Mouse (Mus musculus) spleen, postnatal 14 days (tissue): Measurements from ENCODE around the gene Gipr.
A peak's percentile ranks its signal among the peaks of the same experiment; 100 is the strongest.

Experiments
- DNase-seq, 2 experiments: peaks; one replicate each; pipeline ENCODE4 v3.0.0; 2021 to 2022; ENCODE audit warnings: low spot score in 2 of 2

Gene Gipr

DNA sequence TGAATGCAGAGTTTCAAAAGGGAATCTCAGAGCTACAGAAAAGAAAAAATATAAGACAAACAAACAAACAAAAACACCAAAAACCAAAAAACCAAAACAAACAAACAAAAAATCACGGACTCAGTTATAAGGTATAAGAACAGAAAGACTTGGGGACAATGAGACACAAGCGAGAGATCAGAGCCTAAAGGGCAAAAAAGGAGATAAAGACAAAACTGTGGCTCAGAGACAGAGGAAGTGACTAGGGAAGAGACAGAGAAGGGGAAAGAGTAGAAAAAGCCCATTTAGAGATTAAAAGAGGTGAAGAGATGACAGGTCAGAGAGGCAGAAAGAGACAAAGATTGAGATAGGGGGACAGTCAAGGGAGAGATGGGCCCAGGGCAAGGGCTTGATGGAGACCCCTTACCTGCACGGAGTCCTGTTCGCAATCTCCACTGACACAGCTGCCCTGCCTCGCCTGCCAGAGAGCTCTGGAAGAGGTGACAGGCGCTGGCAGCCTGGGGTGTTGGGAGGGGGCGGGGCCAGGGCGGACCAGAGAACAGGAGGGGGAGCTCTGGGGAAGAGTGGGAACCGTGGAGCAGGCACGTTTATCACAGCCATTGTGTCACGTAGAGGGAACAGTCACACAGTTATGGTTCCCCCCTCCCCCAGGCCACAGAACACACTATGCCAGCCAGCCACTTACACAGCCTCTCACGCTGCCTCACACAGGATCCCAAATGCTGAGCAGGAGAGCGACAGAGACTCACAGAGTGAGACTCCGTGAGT is at the start of gene Gipr:
Gene Gipr, minus strand, starts transcription at position 472 of the 768 bp plus-strand sequence.
- DNase-seq, result no peak

DNA sequence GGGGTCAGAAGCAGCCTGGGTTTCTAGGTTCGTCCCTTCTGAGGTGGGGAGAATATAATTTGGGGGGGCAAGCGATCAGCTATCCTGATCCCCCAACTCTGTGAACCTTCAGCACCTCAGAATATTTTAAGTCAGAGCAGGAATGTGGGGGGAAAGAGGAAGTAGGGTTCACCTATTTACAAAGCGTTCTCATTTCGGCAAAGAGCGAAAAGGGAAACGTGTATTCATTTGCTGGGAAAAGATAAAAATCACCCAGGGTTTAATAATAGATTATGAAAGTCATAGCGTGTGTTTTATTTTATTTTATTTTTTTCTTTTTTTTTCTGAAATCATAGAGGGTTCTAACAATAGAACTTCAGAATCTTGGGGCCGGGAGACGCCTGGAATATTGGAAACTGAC is 49.0 kb upstream of the Gipr start:
- DNase-seq, result no peak

DNA sequence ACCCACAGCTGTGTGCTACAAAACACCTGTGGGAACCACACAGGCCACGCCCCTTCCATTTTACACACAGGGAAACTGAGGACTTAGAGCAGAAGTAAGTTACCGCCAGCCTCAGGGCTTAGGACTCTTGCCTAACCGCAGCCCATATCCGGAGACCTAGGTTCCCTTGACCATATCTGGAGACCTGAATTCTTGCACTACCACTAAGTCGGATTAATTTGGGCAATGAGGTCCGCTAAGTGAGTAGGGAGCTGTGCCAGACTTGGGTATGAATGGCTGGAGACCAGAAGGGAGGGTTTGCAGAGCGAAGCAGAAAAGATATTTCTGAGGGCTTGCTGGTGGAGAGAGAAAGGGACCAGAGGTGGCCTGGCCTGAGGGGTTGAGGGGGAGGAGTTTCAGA is 48.4 kb upstream of the Gipr start:
- no peak for DNase-seq

DNA sequence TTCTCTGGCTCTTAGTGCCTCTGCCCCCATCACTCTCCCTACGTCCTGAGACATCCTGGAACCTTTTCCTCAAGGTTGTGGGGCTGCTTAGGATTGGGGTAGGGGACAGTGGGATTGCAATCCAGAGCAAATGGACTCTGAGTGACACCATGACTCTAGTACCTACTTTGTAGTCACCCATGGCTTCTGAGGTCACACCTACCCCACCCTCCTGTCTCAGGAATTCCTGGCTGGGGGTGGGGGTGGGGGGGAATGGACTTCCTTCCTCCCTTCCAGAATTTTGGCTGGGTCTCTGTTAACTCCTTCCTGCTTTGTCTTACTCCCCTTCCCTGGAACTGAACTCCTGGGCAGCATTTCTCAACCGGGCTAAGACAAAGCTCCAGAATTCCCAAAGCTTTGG is 47.5 kb upstream of the Gipr start:
- DNase-seq, result no peak

DNA sequence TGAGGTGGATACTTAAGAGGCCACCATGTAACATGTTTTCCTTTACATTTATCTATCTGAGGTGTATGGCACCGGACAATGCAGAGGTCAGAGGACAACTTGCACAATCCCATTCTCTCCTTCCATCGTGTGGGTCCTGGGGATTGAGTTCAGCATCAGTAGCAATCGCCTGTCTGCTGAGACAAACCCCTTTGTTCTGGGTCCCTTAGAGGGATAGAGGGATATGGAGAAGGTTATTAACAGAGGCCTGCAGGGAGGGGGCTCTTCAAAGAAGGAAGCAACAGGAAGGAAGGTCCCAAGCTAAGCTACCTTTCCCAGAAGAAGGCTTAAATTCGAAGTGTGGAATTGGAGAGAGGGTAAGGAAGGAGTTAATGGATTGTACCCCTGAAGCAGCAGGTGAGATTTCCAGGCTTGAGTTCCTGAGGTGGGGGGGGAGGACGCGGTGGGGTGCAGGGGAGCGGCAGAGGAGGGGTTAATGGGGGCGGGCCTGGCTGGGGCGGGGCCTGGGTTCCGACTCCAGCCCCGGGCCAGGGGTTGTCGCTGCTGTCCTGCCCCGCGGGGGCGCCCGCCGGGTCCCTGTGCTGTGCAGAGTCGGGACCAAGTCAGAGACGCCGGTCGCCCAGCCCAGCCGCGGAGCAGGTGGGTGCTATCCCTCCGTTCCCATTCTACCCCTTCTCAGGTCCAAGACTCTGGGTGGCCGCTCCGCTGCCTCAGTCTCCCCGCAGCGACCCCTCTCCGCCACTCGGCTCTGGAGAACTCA is 46.2 kb upstream of the Gipr start, which contains the start of gene Gpr4:
Gene Gpr4, plus strand, starts transcription at position 543 of the 760 bp plus-strand sequence.
- DNase-seq, result no peak

DNA sequence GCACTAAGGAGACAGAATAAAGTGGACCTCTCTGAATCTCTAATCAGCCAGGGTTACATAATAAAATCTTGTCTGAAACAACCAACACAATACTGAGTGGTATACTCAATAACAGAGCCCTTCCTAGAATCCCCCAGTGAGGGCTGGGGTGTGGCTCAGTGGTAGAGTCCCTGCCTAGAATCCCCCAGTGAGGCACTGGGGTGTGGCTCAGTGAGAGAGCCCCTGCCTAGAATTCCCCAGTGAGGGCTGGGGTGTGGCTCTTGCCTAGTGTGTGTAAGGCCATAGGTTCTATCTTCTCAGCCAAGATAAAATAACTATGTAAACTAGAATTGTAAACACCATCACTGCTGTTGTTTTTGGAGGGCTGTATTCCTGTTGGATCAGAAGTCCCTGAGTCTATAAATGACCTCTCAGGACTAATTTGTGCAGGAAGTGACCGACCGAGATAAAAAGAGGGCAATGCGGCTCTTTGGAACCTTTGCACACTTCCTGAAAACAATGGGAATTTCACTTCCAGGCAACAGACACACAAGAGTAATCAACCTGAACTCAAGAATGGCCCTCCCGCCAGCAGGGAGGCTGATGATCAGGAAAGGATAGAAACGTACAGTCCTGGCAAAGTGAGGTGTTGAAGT is 45.2 kb upstream of the Gipr start:
- no peak for DNase-seq

DNA sequence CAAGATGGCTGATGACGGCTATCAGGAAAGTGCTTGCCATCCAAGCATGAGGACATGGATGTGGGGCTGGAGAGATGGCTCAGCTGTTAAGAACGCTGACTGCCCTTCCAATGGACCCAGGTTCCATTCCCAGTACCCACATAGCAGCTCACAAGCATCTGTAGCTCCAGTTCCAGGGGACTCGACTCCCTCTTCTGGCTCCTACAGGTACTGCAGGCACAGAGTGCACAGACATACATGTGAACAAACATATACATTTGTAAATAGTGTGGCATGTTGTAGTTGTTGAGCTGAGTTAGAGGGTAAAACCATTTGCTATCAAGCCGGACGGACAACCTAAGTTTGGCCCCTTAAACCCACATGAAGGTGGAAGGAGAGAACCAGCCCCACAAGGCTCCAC is 44.1 kb upstream of the Gipr start:
- no peak for DNase-seq

DNA sequence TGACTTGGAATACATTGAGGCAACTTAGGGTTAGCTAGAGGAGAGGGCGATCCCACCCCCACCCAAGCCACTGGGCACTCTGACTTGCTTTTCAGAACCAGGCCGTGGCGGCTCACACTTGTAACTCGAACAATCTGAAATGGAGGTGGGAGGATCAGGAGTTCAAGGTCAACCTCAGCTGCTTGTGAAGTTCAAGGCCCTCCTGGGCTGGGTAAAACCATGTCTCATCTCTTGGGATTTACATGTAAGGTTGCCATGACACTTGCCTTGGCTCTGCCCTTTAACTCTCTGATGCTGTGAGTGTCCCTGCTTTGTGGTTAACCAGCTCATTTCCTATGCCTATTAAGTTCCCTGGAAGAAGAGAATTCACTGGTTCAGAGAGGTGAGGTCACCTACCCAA is 43.6 kb upstream of the Gipr start:
- no peak for DNase-seq

DNA sequence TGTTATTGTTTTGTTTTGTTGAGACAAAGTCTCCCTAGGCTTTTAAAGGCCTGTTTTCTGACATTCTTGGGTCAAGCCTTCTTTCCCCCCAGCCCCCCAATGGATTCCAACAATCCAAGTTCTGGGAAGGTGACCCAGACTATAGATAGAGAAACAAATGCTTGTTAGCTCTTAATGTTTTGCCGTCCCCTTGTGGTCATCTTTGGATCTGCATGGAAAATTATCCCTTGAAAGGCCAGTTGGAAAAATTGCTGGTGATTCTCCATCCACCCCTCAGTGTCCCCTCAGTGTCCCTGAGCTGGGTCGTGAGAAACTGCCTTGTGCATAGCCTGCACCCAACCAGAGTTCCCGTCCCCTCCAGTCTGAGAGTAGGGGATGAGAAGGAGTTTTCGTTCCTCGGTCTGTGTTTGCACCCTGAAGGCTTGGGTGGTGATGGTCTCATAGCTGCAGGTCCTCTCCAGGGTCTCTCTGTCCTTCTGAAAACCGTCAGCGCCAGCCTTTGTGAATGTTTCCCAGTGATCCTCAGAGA is 43.1 kb upstream of the Gipr start:
- DNase-seq, result no peak

DNA sequence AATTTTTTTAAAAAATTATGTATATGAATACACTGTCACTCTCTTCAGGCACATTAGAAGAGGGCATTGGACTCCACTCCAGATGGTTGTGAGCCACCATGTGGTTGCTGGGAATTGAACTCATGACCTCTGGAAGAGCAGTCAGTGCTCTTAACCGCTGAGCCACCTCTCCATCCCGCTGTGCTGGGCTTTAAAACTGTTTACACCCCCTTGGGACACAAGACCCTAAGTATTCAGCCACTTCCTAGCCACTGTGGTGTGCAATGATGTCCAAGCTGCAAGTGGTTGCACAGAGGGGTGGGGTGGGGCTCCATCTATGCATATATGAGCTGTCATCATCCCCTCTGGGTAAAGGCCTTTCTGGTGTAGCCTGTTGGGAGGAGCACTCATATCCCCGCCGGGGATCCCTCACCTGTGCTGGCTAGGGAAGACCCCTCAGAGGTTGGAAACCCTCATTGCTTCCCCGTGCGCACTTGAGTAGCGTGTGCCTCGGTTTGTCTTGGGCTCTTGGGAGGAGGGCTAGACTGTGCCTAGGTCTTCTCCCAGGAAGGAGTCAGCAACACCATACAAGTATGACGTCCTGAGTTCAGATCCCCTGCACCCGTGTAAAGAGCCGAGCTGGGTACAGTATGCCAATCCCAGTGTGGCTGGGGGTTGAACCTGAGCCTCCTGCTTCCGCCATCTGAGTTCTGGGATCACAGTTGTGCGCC is 42.4 kb upstream of the Gipr start:
- no peak for DNase-seq

DNA sequence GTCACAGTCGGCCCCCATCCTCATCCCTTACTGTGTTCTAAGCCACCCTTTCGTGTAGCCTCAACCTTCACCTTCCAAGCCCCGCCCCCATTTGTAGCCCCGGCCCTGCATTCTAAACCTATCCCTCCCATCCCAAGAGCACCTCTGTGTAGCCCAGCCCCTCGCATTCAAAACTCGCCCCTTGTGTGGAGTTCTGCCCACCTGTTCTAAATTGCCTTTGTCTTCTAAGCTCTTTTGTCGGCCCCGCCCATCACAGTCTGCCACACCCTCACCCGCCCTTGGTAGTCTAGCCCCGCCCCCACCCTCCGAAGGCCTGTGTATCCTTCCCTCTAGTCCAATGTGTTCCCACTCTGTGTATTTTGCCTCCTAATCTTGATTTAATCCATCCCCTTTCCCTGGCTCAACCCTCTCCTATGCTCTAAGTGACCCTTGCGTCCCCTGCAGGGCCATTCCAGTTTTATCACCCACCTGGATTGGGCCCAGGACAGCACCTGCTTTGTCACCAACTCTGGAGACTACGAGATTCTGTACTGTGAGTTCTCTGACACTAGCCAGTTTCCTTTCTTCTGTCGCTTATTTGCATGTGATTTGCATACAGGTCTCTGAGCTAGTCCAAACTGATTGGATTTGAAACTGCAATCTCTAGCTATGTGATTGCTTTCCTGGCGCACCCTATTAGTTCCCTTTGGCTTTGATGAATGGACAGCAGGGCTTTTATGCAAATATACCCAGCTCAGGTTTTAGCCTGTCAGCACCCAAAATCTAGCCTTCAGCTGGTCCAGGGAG is 36.3 kb upstream of the Gipr start:
- no peak for DNase-seq

DNA sequence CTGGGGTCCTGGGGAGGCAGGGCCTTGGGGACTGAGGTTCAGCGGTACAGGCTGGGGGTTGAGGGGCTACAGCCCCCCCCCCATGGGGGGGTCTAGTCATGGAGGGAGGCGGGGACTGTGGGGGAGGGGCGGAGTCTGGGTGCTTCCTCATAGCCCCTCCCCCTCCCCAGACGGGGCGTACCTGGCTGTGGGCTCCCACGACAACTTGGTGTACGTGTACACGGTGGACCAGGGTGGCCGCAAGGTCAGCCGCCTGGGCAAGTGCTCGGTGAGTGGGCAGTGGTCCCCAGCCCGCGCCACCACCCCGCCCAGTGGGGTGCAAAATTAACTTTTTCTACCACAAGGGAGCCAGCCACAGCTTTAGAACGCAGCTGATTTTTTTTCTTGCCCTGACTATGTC is 35.7 kb upstream of the Gipr start:
- no peak for DNase-seq

DNA sequence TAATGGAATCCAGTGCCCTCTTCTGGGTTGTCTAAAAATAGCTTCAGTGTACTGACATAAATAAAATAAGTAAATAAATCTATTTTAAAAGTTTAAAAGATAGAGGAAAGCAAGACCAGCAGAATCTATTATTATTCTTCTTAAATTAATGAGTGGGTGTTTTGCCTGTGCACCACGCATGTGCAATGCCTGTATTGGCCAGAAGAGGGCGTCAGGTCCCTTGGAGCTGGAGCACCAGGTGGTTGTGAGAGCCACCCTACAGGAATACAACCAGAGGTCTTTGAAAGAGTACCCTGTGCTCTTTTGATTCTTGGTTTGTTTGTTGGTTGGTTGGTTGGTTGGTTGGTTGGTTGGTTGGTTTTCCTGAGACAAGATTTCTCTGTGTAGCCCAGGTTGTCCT is 32.1 kb upstream of the Gipr start:
- peak in 1 of 2 experiments; percentile 44 for DNase-seq

DNA sequence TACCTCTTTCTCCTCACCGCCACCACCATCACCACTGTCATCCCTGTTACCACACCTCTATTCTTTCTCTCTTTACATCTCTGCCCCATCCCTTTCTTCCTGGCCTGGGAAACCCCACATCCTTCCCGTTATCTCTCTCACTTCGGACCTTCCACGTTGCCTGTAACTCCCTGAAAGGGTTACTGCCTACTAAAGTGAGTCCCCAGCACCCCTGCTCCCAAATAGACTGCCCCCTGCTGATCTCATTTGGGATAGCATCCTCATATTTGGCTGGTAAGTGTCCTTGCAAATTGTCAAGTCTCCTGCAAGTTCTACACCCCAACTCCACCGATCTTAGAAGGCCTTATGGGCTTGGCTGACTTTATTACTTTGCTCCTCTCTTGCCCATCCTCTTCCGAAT is 30.7 kb upstream of the Gipr start:
- DNase-seq, result peak in 1 of 2 experiments; percentile 31

DNA sequence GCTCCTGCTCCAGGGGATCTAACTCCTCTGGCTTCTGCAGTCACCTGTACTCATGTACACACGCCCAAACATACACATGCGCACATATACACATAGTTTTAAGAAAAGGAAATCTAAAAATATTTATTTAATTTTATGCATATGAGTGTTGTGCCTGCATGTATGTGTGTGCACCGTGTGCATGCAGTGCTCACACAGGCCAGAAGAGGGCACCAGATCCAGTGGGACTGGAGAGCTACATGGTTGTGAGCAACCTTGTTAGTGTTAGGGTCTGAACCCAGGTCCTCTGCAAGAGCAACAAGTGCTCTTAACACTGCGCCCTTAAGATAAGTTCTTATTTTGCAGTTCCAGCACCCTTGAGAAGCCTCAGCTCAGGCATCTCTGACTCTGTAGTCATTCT is 28.7 kb upstream of the Gipr start:
- no peak for DNase-seq

DNA sequence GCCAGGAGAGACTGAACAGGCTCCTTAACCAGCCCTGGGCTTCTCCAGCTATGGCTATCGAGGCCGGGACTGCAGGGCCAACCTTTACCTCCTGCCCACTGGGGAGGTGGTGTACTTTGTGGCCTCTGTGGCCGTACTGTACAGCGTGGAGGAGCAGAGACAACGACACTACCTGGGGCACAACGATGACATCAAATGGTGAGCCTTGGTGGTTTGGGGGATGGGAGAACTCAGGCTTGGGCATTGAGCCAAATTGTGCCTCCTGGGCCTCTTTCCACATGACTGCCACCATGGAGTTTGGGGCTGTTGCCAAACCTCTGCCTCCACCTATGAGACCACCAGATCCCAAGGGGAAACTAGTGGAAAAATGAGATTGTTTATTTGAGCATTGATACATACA is 18.8 kb upstream of the Gipr start:
- no peak for DNase-seq

DNA sequence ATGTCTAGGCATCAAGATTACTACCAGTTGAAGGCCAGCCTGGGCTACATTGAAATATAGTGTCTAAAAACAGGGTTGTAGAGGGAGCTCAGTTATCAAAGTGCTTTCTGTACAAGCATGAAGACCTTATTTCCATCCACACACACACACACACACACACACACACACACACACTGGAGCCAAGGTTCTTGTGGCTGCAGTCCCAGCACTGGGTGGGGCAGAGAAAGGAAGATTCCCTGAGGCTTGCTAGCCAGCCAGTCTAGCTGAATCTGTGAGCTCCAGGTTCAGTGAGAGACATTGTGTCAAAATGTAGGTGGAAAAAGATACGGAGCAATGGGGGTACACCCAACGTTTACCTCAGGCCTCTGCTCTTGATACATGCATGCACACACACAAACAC is 18.3 kb upstream of the Gipr start:
- no peak for DNase-seq

DNA sequence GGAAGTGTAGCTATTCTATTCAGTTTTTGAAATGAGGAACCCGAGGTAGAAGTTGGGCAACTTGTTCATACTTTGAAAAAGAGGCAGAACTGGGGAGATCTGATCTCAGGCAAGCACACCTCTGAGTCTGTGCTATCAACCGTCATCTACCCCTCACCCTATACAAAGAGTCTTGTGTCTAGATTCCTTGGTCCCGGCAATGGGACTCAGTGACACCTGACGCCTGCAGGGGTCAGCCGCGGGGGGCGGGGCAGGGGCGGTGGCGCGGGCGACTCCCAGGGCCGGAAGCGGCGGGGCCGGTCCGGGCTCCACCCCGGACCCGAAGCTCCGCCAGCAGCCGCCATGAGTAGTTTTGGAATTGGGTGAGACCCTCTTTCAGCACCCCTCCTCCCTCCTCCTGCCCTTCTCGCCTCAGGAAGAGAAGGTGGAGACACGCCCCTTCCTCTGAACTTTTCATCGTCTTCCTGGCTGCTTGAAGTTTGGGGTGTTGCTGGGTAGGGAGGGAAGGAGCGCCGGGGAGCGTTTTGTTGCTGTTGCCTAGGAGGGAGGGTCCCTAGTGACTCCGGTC is 15.0 kb upstream of the Gipr start:
- DNase-seq, result no peak

DNA sequence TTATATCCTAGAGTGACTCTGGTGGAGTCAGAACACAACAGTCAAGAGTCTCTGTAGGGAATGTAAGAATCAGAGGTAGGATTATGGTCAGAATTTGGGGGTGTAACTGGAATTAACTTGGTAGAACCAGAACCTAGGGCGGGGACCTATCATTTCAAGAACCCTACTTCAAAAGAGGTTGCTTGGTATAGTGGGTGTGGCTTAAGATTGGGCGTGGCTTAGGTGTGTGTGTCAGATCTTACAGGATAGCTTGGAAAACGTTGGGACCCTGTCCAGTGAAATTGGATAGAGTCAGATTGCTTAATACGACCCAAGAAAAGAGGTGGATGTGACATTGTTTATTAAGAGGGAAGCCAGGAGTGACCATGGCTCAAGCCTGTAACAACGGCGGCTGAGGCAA is 14.0 kb upstream of the Gipr start:
- DNase-seq, result no peak

DNA sequence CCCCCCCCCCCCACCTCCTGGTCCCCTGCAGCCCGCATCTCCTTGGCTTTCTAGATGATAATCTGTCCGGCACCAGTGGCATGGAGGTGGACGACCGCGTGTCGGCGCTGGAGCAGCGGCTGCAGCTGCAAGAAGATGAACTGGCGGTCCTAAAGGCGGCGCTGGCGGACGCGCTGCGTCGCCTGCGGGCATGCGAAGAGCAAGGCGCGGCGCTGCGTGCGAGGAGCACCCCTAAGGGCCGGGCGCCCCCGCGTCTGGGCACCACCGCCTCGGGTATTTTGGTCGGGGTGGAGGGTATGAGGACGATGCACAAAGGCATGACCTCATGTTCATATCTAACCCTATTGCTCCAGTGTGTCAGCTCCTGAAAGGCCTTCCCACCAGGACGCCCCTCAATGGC is 13.2 kb upstream of the Gipr start:
- DNase-seq, result peak in 1 of 2 experiments; percentile 52
